Mouse (Mus musculus) CD4-positive naive resting alpha-beta T cell, adult 57 days (primary cell): ENCODE measurements around the gene Dnase1. TPM values are rescaled to one million over a fixed set of nuclear protein-coding genes. Genes with fewer than 3 reads are reported as not detected.

ENCODE experiments used
- total RNA-seq: library from RNA; stranded (reverse); gene quantifications from one replicate; pipeline ENCODE4 v1.2.4, GENCODE M21; 2023

Gene Dnase1
- not detected for total RNA-seq

DNA sequence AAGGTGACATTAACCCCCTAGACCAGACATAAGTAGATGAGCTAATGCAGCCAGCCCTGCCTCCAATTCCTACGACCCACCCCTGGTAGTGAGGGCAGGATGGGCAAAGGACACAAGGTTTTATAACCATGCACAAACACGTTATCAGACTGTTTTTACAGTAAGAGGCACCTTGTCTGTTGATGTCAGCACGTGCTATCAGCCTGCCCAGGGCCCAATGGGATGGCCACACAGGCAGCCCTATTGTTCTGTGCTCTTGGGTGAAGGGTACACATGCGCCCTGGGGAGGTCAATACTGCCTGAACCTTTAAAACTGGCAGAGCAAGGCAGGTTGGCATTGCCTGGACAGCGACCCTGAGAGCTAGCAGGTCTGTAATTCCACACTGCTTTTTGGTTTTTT is at the start of gene Dnase1:
TSS of gene Dnase1 (plus strand) at position 136 of the 400 bp plus-strand sequence.

GRCm38 (mm10) chr16:4003489-4004398 is 33.0 kb upstream of the Dnase1 start, which contains the start of gene Slx4:
Gene Slx4 (minus strand): TSS chr16:4003770.

GRCm38 (mm10) chr16:4077384-4078061 is 40.8 kb downstream of the Dnase1 start, which contains the start of gene Trap1:
Gene Trap1 (minus strand): TSS chr16:4077827.

Other genes starting within 250 kb of the Dnase1 start
- not detected for gene Olfr15, start 206.1 kb upstream of the Dnase1 start, total RNA-seq
- gene Zfp174, start 189.7 kb upstream of the Dnase1 start, total RNA-seq: 0.56 TPM
- 94.6 TPM for gene Naa60, start 164.6 kb upstream of the Dnase1 start, total RNA-seq
- 28.4 TPM for gene Zfp597, start 152.4 kb upstream of the Dnase1 start, total RNA-seq
- not detected for gene Gm20695, start 152.3 kb upstream of the Dnase1 start, total RNA-seq
- 6.6 TPM for gene 1700037C18Rik, start 128.3 kb upstream of the Dnase1 start, total RNA-seq
- 27.9 TPM for gene Cluap1, start 128.1 kb upstream of the Dnase1 start, total RNA-seq
- gene Nlrc3, start 60.3 kb upstream of the Dnase1 start, total RNA-seq: 87.3 TPM
- gene Slx4, start 33.2 kb upstream of the Dnase1 start, total RNA-seq: 84.0 TPM
- 74.0 TPM for gene Trap1, start 40.9 kb downstream of the Dnase1 start, total RNA-seq
- 160 TPM for gene Crebbp, start 177.1 kb downstream of the Dnase1 start, total RNA-seq